Mouse (Mus musculus) spleen, postnatal 10 days (tissue): Measurements from ENCODE around the gene Fam57b.

Experiments used
- DNase-seq, 2 experiments: peaks; one replicate each; pipeline ENCODE4 v3.0.0; 2021 to 2022; ENCODE audit warnings: low spot score in 2 of 2

The Fam57b gene

DNA sequence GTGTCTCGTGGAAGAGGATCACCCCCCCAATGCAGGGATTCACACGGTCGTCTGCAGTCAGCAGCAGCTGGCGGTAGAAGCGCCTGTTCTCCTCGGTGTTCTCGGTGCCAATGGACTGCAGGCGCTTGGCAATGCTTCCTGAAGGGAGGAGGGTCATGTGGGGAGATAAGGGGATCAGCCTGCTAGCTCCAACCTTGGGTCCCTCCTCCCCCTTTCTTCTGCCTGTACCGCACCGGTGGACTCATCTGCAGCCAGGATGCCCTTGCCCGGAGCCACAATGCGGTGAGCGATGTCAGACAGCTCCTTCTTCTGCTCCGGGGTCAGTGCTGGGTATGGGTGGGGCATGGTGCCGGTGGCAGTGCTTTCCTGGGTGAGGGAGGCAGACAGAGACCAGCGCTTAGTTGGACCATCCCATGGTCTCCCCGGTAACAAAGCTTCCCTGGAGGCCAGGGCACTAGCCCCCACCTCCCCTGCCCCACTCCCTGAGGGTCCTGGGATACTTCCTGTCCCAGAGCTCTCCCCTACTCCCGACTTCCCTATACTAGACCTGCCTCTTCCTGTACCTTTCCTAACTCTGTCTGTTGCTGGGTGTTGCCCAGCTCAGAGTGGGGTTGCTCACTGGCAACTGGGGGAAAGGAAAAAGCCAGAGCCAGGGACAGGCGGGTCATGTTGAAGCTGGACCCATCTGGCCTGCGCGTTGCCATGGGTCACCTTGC lies at the start of gene Fam57b:
Fam57b (plus strand) TSS at position 258 of the 716 bp plus-strand sequence.
- DNase-seq: peak in 1 of 2 experiments; percentile 43

DNA sequence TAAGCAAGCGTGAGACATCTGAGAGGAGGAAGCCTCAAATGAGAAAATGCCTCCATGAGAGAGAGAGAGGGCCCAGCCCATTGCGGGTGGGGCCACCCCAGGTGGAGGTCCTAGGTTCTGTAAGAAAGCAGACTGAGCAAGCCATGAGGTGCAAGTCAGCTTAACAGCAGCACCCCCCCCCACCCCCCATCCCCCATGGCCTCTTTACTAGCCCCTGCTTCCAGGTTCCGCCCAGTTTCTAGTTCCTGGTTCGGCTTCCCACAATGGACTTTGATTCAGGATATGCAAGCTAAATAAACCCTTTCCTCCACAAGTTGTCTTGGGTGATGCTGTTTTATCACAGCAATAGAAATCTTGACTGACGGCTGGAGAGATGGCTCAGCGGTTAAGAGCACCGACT lies 48.6 kb upstream of the Fam57b start:
- DNase-seq: no peak

DNA sequence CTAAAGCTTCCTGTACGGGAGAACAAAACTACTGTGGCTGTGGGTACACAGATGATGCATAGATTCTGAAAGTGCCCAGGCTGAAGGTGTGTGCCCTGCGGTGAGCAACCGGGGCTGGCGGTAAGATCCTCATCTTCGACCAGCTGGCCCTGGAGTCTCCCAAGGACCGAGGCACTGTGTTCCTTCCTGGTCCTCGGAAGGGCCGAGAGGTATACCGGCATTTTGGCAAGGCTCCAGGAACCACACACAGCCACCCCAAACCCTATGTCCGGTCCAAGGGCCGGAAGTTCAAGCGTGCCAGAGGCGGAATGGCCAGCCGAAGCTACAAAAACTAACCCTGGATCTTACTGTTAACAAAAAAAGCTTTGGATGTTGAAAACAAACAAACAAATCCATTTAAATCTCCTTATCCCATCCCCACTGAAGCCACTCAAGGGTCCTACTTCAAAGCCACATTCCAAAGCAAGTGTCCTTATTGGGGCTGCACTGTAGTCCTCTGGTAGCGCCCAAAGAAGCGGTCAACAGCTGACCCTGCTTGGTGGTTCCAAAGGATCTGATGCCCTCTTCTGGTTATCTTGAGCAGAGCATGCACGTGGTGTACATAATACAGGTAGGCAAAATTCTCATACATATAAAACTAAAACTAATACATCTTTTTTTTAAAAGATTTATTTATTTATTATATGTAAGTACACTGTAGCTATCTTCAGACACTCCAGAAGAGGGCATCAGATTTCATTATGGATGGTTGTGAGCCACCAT lies 47.7 kb upstream of the Fam57b start:
- DNase-seq: no peak

DNA sequence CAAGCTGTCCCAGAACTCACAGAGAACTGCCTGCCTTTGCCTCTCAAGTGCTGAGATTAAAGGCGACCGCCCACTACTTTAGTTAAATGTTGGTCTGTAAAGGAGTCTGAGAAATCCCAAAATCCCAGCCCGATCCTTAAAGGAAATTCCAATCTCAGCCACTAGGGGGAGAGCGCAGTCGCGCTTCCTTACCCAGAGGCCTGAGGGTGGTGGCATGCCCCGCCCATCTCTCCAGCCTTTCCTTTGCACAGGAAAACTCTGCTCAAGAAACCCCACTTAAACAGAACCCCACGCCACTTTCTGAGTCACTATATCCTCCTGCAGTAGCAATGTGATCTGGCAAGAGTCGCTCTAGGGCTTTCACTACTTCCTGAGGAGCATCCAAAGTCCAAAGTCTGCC lies 42.6 kb upstream of the Fam57b start:
- DNase-seq: peak; percentile 66 to 78

DNA sequence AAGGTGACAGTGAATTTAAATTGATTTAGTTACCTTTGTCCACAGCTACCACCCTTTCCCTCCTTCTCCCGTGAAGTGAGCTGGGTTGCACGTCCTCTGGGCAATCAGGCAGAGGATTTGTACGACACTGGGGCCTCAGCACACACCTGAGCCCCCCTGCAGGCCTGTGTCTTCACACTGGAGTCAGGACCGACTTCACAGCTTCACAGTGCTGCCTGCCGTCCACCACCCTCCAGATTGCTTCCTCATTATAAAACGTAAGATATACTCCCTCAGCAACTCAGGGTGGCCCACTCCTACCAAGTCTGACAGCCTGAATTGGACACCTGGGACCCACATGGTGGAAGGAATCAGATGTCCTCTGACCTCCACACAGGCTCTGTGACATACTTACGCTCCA lies 38.9 kb upstream of the Fam57b start:
- DNase-seq: no peak

DNA sequence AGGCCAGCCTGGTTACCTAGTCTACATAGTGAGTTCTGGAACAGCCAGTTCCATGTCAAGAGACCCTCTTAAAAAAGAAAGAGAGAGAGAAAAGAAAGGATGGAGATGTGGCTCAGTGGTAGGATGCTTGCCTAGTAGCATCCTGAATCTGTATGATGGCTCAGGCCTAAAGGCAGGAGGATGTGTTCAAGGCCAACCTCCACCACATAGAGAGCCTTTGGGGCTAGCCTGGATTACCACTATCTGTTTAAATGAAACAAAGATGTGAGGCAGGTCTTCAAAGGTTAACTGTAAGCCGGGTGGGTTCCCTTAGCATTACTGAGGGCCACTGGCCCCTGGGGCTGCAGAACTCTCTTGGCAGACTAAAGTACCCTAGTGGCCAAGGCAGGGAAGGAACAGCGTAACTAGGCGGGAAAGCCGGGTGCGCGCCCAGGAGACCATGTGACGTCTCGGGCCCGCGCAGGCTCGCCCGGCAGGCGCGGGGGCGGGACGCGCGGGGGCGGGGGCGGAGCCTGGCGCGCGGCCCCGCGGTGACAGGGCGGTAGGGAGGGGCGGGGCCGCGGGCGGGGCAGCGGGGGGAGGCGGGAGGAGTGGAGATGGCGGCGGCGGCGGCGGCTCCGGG lies 38.3 kb upstream of the Fam57b start, which contains the start of gene Mapk3:
Mapk3 (plus strand) TSS at position 552 of the 622 bp plus-strand sequence.
- peak; percentile 84 to 92 for DNase-seq

DNA sequence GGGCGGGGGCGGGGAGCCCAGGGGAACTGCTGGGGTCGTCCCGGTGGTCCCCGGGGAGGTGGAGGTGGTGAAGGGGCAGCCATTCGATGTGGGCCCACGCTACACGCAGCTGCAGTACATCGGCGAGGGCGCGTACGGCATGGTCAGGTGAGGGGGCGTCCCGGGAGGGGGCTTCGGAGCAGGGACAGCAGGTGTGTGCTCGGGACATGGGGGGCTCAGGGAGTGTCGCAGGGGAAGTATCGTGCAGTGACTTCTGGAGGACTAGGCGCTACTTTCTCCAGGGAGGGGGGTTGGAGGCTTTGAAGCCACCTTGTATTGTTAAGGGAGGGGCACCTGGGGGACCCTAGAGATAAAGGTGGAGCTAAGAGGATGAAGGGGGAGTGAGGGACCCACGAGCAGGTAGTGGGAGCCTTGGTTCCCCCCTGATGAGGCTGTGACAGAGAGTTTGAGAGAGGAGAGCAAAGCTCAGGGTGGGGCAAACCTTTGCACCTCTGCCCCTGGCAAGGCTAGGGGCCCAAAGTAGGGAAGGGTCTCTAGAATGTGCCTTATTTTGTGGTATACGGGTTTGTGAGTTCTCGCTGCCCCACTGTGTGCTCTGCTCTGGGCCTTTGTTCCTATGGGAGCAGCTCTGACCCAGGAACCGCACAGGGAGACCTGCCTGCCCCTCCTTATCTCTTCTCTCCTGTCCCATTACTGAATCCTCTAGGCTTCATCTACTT lies 37.6 kb upstream of the Fam57b start:
- DNase-seq: peak in 1 of 2 experiments; percentile 63

DNA sequence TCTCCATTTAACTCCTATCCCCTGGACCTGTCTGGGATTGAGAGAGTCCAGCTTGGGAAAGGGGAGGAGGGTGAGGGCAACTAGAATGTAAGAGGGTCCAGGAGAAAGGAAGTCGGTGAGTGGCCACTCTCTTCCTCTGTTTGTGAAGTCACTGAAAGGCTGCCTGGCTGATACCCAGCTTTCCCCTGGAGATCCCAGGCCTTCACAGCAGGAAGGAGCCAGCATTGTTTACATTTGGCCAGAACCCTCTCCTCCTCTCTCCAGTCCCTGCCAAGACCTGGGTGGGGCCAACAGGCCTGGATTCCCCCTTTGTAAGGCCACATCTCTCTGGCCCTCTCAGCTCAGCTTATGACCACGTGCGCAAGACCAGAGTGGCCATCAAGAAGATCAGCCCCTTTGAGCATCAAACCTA lies 37.1 kb upstream of the Fam57b start:
- DNase-seq: peak in 1 of 2 experiments; percentile 44

DNA sequence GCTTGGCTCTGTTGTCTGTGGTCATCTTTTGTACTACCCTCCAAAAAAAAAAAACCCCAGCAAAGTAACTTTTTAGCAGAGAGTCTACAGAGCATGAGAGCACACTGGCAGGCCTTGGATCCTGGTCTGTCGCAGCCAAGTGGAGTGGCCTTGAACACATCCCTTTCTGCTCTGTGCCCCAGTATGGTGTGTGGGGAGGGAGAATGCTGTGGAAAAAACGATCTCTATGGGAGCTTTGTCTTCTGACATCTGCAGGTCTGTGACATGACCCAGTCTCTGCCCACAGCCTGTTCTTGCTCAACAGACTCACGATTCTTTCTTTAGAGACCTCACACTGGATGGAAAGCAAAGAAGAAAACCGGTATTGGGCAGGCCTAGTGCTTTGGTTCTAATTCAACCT lies 36.5 kb upstream of the Fam57b start:
- DNase-seq: no peak

DNA sequence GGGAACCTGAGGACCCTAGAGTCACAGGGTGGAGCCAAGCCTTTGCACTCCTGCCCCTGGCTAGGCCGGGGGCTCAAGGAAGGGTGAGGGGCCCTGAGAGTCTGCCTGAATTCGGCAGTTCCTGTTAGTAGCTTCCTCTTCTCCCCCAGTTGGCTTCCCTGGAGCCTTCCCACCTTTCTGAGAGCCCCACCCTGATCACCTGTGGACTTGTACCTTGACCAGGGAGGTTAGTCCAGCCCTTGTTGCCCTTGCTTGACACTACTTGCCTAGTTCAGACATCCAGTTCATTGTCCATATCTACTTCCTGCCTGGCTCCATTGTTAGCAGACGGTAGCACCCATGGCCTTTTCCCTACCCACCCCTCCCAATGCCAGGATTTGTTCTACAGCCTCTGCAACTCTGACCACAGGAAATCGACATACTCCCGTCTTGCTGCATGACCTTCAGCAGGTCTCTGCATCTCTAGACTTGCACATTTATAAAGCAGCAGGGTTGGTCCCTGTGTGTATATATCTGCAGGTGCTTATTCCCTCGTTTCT lies 35.9 kb upstream of the Fam57b start:
- DNase-seq: no peak

DNA sequence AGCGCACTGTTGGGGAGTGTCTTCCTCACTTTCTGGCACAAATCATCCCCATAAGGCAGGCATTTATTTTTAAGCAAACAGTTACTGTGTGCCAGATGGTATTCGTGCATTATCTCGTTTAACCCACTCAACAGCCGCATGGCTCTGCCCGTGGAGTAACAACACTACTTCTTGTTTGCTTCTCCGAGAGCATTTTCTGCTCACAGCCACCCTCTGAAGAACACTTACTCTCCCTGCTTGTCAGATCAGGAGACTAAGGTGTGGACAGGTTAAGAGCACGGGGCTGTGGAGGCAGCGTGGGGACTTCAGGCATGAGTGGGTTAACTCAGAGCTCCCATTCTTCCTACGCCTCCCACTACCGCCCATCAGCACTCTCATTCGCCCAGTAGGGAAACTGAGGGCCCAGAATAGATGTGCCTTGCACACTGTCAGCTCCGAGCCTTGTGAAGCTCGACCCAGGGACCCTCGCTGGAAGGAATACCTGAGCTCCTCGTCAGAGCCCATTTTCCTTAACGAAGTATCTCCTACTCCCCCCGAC lies 34.9 kb upstream of the Fam57b start:
- DNase-seq: no peak

DNA sequence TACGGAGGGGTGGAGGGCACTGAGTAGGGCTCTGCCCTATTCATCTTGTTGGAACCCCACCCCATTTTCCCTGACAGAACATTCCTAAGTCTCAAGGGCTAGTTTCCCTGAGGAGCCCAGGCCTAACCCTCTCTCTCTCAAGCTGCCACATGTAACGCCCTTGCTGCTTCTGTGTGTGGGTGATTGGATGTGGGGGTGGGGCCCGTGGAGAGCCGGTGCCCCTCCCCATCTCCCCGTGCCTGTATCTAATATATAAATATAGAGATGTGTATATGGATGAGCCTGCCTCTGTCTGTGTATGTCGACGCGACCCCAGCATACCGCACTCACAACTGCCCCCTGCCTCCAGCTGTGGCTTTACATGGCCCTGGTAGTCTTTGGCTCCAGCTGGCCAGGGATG lies 31.9 kb upstream of the Fam57b start:
- DNase-seq: peak in 1 of 2 experiments; percentile 70

DNA sequence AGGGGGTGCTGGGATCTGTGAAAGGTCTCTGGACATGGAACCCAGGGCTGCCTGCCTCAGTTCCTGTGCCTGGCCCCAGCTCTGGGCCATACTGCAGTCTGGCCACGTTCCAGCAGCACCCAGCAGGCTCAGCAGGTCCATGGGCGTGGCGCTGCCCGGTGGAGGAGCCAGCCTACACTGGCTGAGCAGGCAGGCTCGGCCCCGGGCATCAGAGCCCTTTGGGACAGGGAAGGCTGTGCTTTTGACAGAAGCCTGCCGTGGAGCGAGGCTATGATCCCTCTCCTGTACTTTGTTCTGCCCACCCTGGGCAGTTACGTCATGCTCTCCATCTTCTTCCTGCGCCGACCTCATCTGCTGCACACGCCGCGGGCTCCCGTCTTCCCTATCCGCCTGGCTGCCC lies 31.3 kb upstream of the Fam57b start, which contains the start of gene Gdpd3:
Gdpd3 (plus strand) TSS at position 134 of the 400 bp plus-strand sequence.
- DNase-seq: peak; percentile 43 to 84

DNA sequence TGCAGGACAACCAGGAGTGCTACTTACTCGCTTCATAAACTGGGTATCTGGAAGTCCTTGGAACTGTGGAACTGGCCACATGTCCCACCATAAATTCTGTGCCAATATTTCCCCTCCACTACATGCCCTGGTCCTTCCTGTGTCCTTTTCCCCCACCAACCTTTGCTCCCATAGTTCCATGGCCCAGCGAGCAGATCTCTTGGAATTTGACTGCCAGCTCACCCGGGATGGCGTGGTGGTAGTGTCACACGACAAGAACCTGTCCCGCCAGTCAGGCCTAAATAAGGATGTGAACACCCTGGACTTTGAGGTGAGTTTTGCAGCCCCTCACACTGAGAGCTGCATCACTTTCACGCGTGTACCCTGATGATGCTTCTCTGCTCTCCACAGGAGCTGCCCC lies 30.5 kb upstream of the Fam57b start:
- no peak for DNase-seq

DNA sequence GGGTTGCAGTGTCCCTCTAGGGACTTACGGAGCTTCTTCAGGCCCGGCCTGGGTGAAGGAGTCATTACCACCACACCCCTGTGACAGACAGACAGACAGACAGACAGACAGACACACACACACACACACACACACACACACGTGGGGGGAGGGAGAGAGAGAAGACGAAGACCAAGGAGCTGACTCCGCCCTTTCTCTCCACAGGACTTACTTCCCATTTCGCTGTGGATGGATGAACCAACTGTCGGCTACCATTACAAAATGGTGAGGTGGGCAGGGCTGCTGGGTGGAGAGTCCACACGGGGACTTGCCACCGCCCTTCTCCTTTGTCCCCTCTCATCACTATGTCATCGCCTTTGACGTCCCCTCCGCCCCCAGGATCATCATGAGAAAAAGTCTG lies 26.7 kb upstream of the Fam57b start:
- no peak for DNase-seq

DNA sequence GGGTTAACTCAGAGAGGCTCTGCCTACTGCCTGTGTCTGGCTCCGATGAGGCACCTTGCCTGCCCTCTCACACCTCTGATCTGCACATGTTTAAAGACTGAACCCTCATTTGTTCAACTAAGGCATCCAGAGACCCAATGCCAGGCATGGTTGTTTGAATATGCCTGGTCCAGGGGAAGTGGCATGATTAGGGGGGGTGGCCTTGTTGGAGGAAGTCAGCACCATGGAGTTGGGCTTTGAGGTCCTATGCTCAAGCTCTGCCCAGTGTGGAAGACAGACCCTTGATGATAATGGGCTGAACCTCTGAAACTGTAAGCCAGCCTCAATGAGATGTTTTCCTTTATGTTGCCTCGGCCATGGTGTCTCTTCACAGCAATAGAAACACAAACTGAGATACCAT lies 24.1 kb upstream of the Fam57b start:
- DNase-seq: no peak

DNA sequence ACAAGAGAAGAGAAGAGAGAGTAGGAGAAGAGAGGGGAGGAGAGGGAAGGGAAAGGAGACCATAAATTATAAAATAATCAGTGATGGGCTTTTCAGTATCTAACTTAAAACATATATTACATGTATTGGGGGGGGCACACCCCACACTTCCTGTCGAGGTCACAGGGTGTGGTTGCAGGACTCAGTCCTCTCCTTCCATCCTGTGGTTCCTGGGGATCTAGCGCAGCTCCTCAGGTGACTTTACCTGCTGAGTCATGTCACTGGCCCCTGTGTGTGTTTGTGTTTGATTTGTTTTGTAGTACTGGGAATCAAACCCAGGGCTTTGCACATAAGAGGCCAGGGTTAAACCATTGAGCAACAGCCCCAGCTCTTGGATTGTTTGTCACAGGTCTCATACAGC lies 23.0 kb upstream of the Fam57b start:
- no peak for DNase-seq

DNA sequence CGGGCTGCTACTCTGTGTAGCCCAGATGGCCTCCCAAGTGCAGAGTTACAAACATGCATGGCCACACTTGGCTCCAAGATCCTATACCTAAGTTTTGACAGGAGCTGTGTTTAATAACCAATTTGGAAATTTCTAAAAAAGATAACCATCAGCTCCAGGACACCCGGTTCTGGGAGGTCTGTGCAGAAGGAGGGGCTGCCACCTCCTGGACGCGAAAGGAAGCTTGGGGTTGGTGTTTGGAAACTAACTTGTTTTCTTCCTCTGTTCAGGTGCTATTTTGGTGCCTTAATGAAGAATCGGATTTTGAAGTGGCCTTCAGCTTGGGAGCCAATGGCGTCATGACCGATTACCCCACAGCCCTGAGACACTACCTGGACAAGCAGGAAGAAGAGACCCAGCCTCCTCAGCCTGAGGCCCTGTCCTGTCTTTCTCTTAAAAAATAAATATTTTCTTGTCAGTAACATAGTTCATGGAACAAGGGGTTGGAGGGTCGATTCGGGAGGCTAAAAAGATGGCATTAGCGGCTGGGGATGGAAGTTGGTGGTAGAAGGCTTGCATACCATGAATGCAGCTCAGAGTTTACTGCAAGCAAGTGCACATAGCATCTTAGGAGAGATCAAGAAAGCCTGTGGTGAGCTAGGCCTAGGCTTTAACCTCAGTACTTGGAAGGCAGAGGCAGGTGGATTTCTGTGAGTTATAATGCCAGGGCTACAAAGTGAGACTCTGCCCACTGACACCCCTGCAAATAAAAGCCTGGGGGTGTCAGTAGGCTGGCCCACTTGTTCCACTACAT lies 22.1 kb upstream of the Fam57b start:
- DNase-seq: no peak

DNA sequence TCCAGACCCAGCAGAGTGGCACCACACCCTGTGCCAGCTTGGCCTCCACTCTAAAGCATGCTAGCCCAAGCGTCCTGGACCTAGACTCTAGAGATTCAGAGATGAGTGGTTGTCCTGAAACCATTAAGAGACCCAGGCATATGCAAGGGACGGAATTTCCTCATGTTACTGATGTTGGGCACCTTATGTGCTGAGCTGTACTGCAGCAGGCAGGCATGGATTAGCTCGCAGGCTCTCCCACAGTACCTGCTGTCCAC lies 21.6 kb upstream of the Fam57b start:
- DNase-seq: no peak

DNA sequence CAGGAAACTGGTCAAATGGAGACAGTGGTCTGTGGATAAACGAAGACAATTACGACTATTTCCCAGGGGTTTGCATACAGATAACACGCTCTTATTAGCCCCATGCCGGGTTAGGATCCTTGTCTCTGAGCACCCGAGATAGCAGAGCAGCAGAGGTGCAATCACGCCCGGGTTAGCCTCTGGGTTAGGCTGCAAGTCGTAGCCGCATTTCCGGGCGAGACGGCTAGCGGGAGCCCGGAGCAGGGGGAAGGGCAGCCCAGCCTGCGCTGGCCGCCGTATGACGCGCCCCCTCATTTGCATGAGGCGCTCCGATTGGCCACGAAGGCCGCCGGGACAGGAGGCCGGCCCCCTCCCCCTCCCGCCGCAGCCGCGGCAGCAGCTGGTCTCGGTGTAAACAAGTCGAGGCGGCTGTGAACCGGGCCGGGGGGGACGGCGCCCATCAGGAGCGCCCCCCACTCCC lies 20.8 kb upstream of the Fam57b start, which contains the start of gene Ypel3:
Ypel3 (plus strand) TSS at position 358 of the 460 bp plus-strand sequence.
- peak; percentile 89 to 97 for DNase-seq

DNA sequence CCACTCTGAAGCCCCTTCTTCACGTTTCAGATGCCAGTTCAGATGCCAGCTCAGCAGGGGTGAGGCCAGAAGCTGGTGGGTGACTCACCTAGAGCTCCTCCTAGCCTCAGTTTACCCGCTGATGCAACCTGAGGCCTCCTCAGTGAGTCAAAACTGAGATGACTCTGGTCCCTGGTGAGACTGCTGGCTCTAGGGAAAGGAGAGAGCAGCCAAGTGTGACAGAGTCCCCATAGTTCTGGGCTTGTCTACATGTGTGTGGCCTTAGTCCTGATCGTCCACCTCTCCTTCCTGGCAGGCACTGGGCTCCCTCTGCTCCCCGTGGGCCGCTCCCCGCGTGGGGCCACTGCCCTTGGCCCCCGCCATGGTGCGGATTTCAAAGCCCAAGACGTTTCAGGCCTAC lies 20.0 kb upstream of the Fam57b start:
- DNase-seq: peak in 1 of 2 experiments; percentile 54
